Mouse (Mus musculus) liver, embryonic 11.5 days (tissue): Measurements from ENCODE around the gene Tpm1. TPM values are rescaled to one million over a fixed set of nuclear protein-coding genes. Genes with fewer than 3 reads are reported as not detected.

Source experiments
- ATAC-seq: fragments of 200-750 bp; cut with Nextera tagmentation; replicated peaks from 2 replicates; pipeline ENCODE4 v1.8.0; 2017; ENCODE audit warnings: moderate number of reproducible peaks, mild to moderate bottlenecking, moderate TSS enrichment, moderate library complexity; ENCODE audit not compliant: low FRiP score
- DNase-seq: peaks from one replicate; pipeline ENCODE4 v3.0.0-alpha.2; 2017; ENCODE audit warnings: low spot score
- H3K27ac ChIP-seq: fragments of 300-500 bp; sonication (generic); 2 replicates; pipeline ENCODE4 v1.5.1; 2014; ENCODE audit warnings: mild to moderate bottlenecking, low read depth, low read length, control low read depth
- H3K27me3 ChIP-seq: fragments of 300-500 bp; sonication (generic); replicated peaks from 2 replicates; pipeline ENCODE4 v1.6.1; 2014; ENCODE audit warnings: low read length, mixed read lengths; ENCODE audit not compliant: control insufficient read depth, insufficient read depth
- H3K36me3 ChIP-seq: fragments of 300-500 bp; sonication (generic); 2 replicates; pipeline ENCODE4 v1.6.1; 2014; ENCODE audit warnings: mild to moderate bottlenecking, low read length, moderate library complexity, mixed read lengths; ENCODE audit not compliant: control insufficient read depth, insufficient read depth
- H3K4me1 ChIP-seq: fragments of 300-500 bp; sonication (generic); replicated peaks from 2 replicates; pipeline ENCODE4 v1.6.1; 2014; ENCODE audit warnings: low read length, mixed read lengths; ENCODE audit not compliant: control insufficient read depth, insufficient read depth
- H3K4me2 ChIP-seq: fragments of 300-500 bp; sonication (generic); 2 replicates; pipeline ENCODE4 v1.6.1; 2014; ENCODE audit warnings: mild to moderate bottlenecking, control low read depth, moderate library complexity
- H3K4me3 ChIP-seq: fragments of 300-500 bp; sonication (generic); 2 replicates; pipeline ENCODE4 v1.5.1; 2014; ENCODE audit warnings: low read depth, low read length, control low read depth
- H3K9ac ChIP-seq: fragments of 300-500 bp; sonication (generic); 2 replicates; pipeline ENCODE4 v1.6.1; 2014; ENCODE audit warnings: low read depth, low read length, control low read depth
- H3K9me3 ChIP-seq: fragments of 300-500 bp; sonication (generic); 2 replicates; pipeline ENCODE4 v1.6.1; 2016; ENCODE audit warnings: low read length, inconsistent platforms, mixed read lengths; ENCODE audit not compliant: control insufficient read depth
- WGBS: fragments of 180-500 bp; shearing (Covaris S2); extraction: QIAGEN DNeasy Blood & Tissue Kit; methylation state at CpG from one replicate; pipeline ENCODE4 v1.1.7; 2014; 5-methylcytosine and 5-hydroxymethylcytosine counted together
- polyA plus RNA-seq: library from polyadenylated mRNA; unstranded; fragments of >200 nt; fragmentation: Nextera tagmentation; extraction: Ambion mirVana; gene quantifications from 2 replicates; pipeline ENCODE4 v1.2.1, GENCODE M21; 2014

The Tpm1 gene
- polyA plus RNA-seq, 1 experiment from 2014 or later, result 420 TPM

- peak overlapping the region; percentile 54; the same call in 1 of the 2 replicates for H3K27ac ChIP-seq
- H3K27me3 ChIP-seq, result 0 out of 2 replicates have a peak, but pooled peaks cover 1% of the 10 kb centered on the region
- no peak overlapping the region for H3K4me3 ChIP-seq
- no peak overlapping the region for H3K4me2 ChIP-seq
- DNase-seq (no peak), ATAC-seq (no peak)
- H3K36me3 ChIP-seq, result no peaks in the 10 kb centered on the region
- H3K9ac ChIP-seq, result no peak overlapping the region
- H3K4me1 ChIP-seq, result peaks cover 25% of the 10 kb centered on the region
- 80% methylated on average over 5 of the region's 5 CpGs for WGBS
- H3K9me3 ChIP-seq, result no peaks in the 10 kb centered on the region
These were observed 59.2 kb downstream of the Tpm1 start for GRCm38 (mm10) chr9:66990046-66990445.

DNA sequence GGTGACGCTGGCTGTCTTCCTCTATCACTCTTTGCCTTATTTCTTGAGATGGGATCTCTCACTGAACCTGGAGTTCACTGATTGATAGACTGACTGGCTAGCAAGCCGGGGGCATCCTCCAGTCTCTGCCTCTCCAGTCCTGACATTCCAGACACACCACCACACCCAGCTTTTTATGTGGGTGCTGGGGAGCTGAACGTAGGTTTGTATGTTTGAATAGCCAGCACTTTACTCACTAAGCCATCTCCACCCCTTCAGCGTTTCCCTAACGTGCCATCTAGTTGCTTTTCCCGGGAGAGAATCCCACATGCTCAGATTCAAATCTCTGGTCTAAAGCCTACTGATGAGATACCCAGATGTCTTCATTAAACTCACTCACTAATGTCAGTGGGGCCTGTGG is 59.6 kb downstream of the Tpm1 start:
- H3K27me3 ChIP-seq, result 0 out of 2 replicates have a peak, but pooled peaks cover 2% of the 10 kb centered on the region

DNA sequence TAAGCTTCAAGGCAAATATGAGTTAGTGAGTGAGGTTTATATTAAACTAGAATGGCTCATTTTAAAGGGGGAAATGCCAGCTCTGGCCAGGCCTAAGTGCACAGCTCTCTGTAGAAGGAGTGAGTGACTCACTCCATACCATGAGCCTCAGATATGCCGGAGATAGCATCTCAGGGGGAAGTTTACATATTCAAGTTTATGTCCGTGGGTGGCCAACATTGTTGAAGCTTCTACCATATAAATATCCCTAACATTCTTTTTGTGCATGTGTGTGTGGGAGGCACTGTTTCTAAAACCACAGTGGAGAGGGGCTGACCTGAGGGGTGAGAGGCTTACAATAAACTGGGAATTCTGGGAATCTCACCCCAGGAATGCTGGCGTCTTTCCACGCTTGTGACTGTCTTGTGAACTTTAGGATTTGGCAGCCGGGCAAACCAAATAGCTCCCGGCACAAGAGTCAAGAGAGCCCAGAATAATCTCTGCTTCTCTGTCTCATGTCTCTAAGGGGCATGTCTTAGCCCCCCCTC is 60.3 kb downstream of the Tpm1 start:
- ATAC-seq (no peak), DNase-seq (no peak)
- H3K27ac ChIP-seq, result peak overlapping the region; percentile 63
- 45% methylated on average over 6 of the region's 6 CpGs for WGBS
- H3K9me3 ChIP-seq, result no peaks in the 10 kb centered on the region
- H3K27me3 ChIP-seq, result 0 out of 2 replicates have a peak, but pooled peaks cover 2% of the 10 kb centered on the region
- H3K4me3 ChIP-seq, result no peak overlapping the region
- H3K36me3 ChIP-seq, result no peaks in the 10 kb centered on the region
- peak overlapping the region; percentile 57; the same call in 1 of the 2 replicates for H3K4me2 ChIP-seq
- peaks cover 22% of the 10 kb centered on the region for H3K4me1 ChIP-seq
- no peak overlapping the region for H3K9ac ChIP-seq

More for the DNA sequence above, 59.6 kb downstream of the Tpm1 start:
- Histone ChIP-seq H3K36me3 (no peaks in the 10 kb centered on the region), H3K4me3 (no peak overlapping the region), H3K27ac (peak overlapping the region; percentile 54; the same call in 1 of the 2 replicates), H3K4me1 (peaks cover 25% of the 10 kb centered on the region), H3K9ac (no peak overlapping the region), H3K4me2 (no peak overlapping the region; the same call in 1 of the 2 replicates), H3K9me3 (no peaks in the 10 kb centered on the region)
- DNase-seq, result no peak
- ATAC-seq, result no peak
- 77% methylated on average over 6 of the region's 6 CpGs for WGBS

DNA sequence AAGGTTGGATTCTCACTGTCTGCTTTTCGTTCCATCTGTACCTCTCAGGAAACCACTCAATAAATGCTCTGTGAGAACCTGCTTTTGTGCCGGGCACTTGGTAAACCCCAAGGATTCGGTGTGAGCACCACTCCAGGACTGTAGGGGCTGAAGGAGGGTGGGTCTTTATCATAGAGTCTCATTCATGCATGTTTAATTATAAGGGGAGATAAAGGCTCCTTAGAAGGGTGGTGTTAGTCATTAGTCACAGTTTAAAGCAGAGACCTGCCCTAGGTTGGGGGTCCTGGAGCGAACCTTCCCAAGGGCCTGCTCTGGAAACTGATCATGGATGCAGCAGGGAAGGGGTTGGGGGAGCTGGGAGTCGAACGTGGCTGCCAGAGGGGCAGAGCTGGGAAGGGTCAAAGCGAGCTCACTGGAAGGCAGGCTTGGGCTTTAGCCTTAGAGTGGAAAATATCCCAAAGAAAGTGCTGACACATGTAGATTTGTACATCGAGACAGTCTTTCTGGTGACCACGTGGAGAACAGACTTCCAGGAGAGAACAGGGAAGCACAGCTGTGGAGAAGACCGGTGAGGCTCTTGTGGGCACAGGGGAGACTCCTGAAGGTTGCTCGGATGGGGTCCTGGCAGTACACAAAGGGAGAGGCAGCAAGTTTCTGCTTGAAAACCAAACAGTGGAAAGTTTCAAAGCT is 60.9 kb downstream of the Tpm1 start:
- 51% methylated on average over 11 of the region's 11 CpGs for WGBS
- ATAC-seq (peak; percentile 90), DNase-seq (peak; percentile 41)

GRCm38 (mm10) chr9:66985377-66985776 is 63.8 kb downstream of the Tpm1 start:
- no peak overlapping the region for H3K27ac ChIP-seq
- H3K9me3 ChIP-seq, result no peaks in the 10 kb centered on the region
- peaks cover 18% of the 10 kb centered on the region for H3K4me1 ChIP-seq
- WGBS, result 63% methylated on average over 7 of the region's 7 CpGs
- H3K4me2 ChIP-seq, result no peak overlapping the region
- no peak for DNase-seq
- H3K36me3 ChIP-seq, result no peaks in the 10 kb centered on the region
- no peak overlapping the region for H3K4me3 ChIP-seq
- H3K9ac ChIP-seq, result no peak overlapping the region
- 0 out of 2 replicates have a peak, but pooled peaks cover 2% of the 10 kb centered on the region for H3K27me3 ChIP-seq
- ATAC-seq, result no peak

More for the DNA sequence above, 60.9 kb downstream of the Tpm1 start:
- Histone ChIP-seq H3K4me2 (peak overlapping the region; percentile 57), H3K27me3 (0 out of 2 replicates have a peak, but pooled peaks cover 2% of the 10 kb centered on the region), H3K9me3 (no peaks in the 10 kb centered on the region), H3K4me1 (peaks cover 22% of the 10 kb centered on the region), H3K36me3 (no peaks in the 10 kb centered on the region), H3K27ac (peak overlapping the region; percentile 63), H3K9ac (peak overlapping the region; percentile 43; the same call in 1 of the 2 replicates), H3K4me3 (peak overlapping the region; percentile 27; the same call in 1 of the 2 replicates)

DNA sequence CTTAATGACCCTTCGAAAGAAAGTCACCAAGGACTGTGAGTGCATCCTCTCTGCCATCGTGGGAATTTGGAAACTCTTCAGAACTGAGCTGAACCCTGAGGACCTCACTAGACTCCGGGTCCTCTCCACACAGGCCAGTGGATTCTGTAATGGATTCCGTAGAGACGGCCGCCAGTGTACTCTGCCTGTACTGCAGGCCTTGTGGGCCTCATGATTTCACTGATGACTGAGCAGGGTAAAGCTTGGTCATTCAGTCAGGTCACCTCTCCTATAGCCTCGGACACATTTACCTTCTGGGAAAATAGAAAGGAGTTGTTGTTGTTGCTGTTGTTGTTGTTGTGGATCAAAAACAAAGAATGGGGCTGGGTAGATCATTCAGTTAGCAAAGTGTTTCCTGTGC is 67.1 kb downstream of the Tpm1 start:
- H3K36me3 ChIP-seq, result no peaks in the 10 kb centered on the region
- WGBS, result 83% methylated on average over 7 of the region's 7 CpGs
- no peak overlapping the region for H3K4me2 ChIP-seq
- H3K4me1 ChIP-seq, result no peaks in the 10 kb centered on the region
- H3K27me3 ChIP-seq, result 0 out of 2 replicates have a peak, but pooled peaks cover 2% of the 10 kb centered on the region
- no peak for ATAC-seq
- no peak overlapping the region for H3K27ac ChIP-seq
- no peak for DNase-seq
- no peak overlapping the region for H3K9ac ChIP-seq
- H3K4me3 ChIP-seq, result no peak overlapping the region
- no peaks in the 10 kb centered on the region for H3K9me3 ChIP-seq

- WGBS, result 5% methylated on average over 5 of the region's 5 CpGs
- H3K4me1 ChIP-seq, result no peaks in the 10 kb centered on the region
- no peaks in the 10 kb centered on the region for H3K36me3 ChIP-seq
- no peak overlapping the region for H3K4me3 ChIP-seq
- peak; percentile 79 for DNase-seq
- H3K27ac ChIP-seq, result no peak overlapping the region
- no peaks in the 10 kb centered on the region for H3K9me3 ChIP-seq
- no peak overlapping the region for H3K9ac ChIP-seq
- peak; percentile 51; the same call in 1 of the 2 replicates for ATAC-seq
- 0 out of 2 replicates have a peak, but pooled peaks cover 2% of the 10 kb centered on the region for H3K27me3 ChIP-seq
- H3K4me2 ChIP-seq, result no peak overlapping the region
These were observed 68.7 kb downstream of the Tpm1 start for GRCm38 (mm10) chr9:66980458-66980857.

GRCm38 (mm10) chr9:66978468-66978867 is 70.7 kb downstream of the Tpm1 start:
- Histone ChIP-seq H3K27ac (no peak overlapping the region), H3K4me2 (no peak overlapping the region), H3K36me3 (no peaks in the 10 kb centered on the region), H3K4me3 (no peak overlapping the region), H3K9ac (no peak overlapping the region), H3K27me3 (no peaks in the 10 kb centered on the region), H3K9me3 (no peaks in the 10 kb centered on the region), H3K4me1 (no peaks in the 10 kb centered on the region)
- DNase-seq (no peak), ATAC-seq (no peak)
- 68% methylated on average over 1 of the region's 1 CpGs for WGBS
